Mouse (Mus musculus): ENCODE data around the gene Pank4. TPM values are rescaled to one million over a fixed set of nuclear protein-coding genes. Genes with fewer than 3 reads are reported as not detected.

Gene Pank4
- polyA plus RNA-seq, 1 experiment: 16.7 TPM

DNA sequence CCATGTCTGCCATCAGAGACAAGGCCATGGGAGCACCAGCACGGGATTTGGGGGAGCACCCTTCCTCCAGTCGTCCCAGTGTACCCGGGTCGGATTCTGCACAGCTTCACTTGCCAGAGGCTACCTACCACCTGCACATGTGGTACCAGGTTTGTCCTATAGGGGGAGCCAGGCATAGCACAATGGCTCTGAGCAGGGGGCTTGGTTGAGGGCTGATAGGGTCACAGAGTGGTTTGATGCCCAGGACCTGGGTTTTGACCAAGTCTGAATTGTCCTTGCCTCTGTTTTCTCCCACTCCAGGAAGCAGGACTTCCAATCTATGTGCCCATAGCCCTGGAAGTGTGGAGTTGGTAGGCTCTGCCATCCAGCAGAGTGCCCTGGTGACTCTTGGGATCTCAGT, 38.5 kb upstream of the Pank4 start:
- H3K36me3 ChIP-seq (ENCODE audit: control insufficient read depth, insufficient read depth, low read length): no peaks in the 10 kb centered on the region
- TF ChIP-seq POLR2A (IDR thresholded peaks at IDR 0.05; ENCODE audit: control insufficient read depth, low read depth, low read length) (no peak), CTCF (IDR thresholded peaks at IDR 0.05; ENCODE audit: control insufficient read depth, insufficient read depth, insufficient replicate concordance, low read depth, low read length) (peak; percentile 75; the same call in 1 of the 2 replicates)

GRCm38 (mm10) chr4:154926969-154927898, 36.7 kb upstream of the Pank4 start:
- peak overlapping the region; percentile 7; the same call in 1 of the 2 replicates for H3K4me3 ChIP-seq (ENCODE audit: control insufficient read depth, low read depth, low read length)
- no peaks in the 10 kb centered on the region for H3K4me1 ChIP-seq (ENCODE audit: control insufficient read depth, insufficient read depth, low read length)
- TF ChIP-seq POLR2A (IDR thresholded peaks at IDR 0.05; ENCODE audit: control insufficient read depth, low read depth, low read length): no peak
- no peak for TF ChIP-seq CTCF (IDR thresholded peaks at IDR 0.05; ENCODE audit: control insufficient read depth, insufficient read depth, insufficient replicate concordance, low read depth, low read length)
- H3K27me3 ChIP-seq (ENCODE audit: control insufficient read depth, insufficient read depth, low read length): no peaks in the 10 kb centered on the region
- H3K27ac ChIP-seq (ENCODE audit: control insufficient read depth, insufficient read depth, low read depth, low read length): no peak overlapping the region
- no peaks in the 10 kb centered on the region for H3K36me3 ChIP-seq (ENCODE audit: control insufficient read depth, insufficient read depth, low read length)

More for the DNA sequence above, 38.5 kb upstream of the Pank4 start:
- no peaks in the 10 kb centered on the region for H3K4me1 ChIP-seq (ENCODE audit: control insufficient read depth, insufficient read depth, low read length)
- H3K4me3 ChIP-seq (ENCODE audit: control insufficient read depth, low read depth, low read length): no peak overlapping the region
- H3K27ac ChIP-seq (ENCODE audit: control insufficient read depth, insufficient read depth, low read depth, low read length): no peak overlapping the region
- no peaks in the 10 kb centered on the region for H3K27me3 ChIP-seq (ENCODE audit: control insufficient read depth, insufficient read depth, low read length)

DNA sequence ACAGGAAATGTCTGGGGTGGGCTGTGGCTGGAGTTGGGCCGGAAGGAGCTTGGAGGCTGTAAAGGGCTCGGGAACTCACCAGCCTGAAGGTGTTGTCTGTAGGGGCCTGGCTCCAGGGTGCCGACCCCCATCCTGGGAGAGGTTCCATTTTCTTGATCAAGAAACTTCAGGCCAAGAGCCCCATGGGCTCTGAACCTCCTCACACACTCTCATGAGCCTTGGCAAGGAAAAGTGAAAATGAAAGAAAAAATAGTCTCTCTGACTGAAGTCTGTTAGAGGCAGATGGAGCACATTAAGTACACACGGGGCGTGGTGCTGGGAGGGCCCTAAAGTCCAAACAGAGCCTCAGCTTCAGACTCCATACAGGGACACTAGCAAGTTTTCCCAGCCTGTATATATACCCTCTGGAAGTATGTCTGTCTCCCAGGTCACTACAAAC, 36.0 kb upstream of the Pank4 start:
- no peak overlapping the region for H3K27ac ChIP-seq (ENCODE audit: control insufficient read depth, insufficient read depth, low read depth, low read length)
- no peak for TF ChIP-seq CTCF (IDR thresholded peaks at IDR 0.05; ENCODE audit: control insufficient read depth, insufficient read depth, insufficient replicate concordance, low read depth, low read length)
- H3K36me3 ChIP-seq (ENCODE audit: control insufficient read depth, insufficient read depth, low read length): no peaks in the 10 kb centered on the region
- H3K27me3 ChIP-seq (ENCODE audit: control insufficient read depth, insufficient read depth, low read length): no peaks in the 10 kb centered on the region
- no peaks in the 10 kb centered on the region for H3K4me1 ChIP-seq (ENCODE audit: control insufficient read depth, insufficient read depth, low read length)
- H3K4me3 ChIP-seq (ENCODE audit: control insufficient read depth, low read depth, low read length): peak overlapping the region; percentile 7; the same call in 1 of the 2 replicates

GRCm38 (mm10) chr4:154928395-154929087, 35.4 kb upstream of the Pank4 start, which contains the start of gene Tnfrsf14:
TSS of gene Tnfrsf14 (minus strand) at chr4:154928563.
- Histone ChIP-seq H3K27ac (ENCODE audit: control insufficient read depth, insufficient read depth, low read depth, low read length) (peak within 1 kb of the TSS; percentile 21; the same call in 1 of the 2 replicates), H3K27me3 (ENCODE audit: control insufficient read depth, insufficient read depth, low read length) (no peaks in the 10 kb centered on the region), H3K4me1 (ENCODE audit: control insufficient read depth, insufficient read depth, low read length) (no peaks in the 10 kb centered on the region), H3K4me3 (ENCODE audit: control insufficient read depth, low read depth, low read length) (peak within 1 kb of the TSS; percentile 7; the same call in 1 of the 2 replicates), H3K36me3 (ENCODE audit: control insufficient read depth, insufficient read depth, low read length) (no peaks in the 10 kb centered on the region)
- TF ChIP-seq POLR2A (IDR thresholded peaks at IDR 0.05; ENCODE audit: control insufficient read depth, low read depth, low read length) (no peak), CTCF (IDR thresholded peaks at IDR 0.05; ENCODE audit: control insufficient read depth, insufficient read depth, insufficient replicate concordance, low read depth, low read length) (no peak)

- H3K27ac ChIP-seq (ENCODE audit: control insufficient read depth, insufficient read depth, low read depth, low read length): peak overlapping the region; percentile 21; the same call in 1 of the 2 replicates
Observed at GRCm38 (mm10) chr4:154929088-154929660, 34.7 kb upstream of the Pank4 start.

GRCm38 (mm10) chr4:154933306-154933907, 30.5 kb upstream of the Pank4 start:
- H3K4me3 ChIP-seq (ENCODE audit: control insufficient read depth, low read depth, low read length): no peak overlapping the region
- TF ChIP-seq CTCF (IDR thresholded peaks at IDR 0.05; ENCODE audit: control insufficient read depth, insufficient read depth, insufficient replicate concordance, low read depth, low read length) (no peak), POLR2A (IDR thresholded peaks at IDR 0.05; ENCODE audit: control insufficient read depth, low read depth, low read length) (no peak)
- no peak overlapping the region for H3K27ac ChIP-seq (ENCODE audit: control insufficient read depth, insufficient read depth, low read depth, low read length)
- H3K36me3 ChIP-seq (ENCODE audit: control insufficient read depth, insufficient read depth, low read length): no peaks in the 10 kb centered on the region
- H3K4me1 ChIP-seq (ENCODE audit: control insufficient read depth, insufficient read depth, low read length): no peaks in the 10 kb centered on the region
- no peaks in the 10 kb centered on the region for H3K27me3 ChIP-seq (ENCODE audit: control insufficient read depth, insufficient read depth, low read length)

More at GRCm38 (mm10) chr4:154929088-154929660, 34.7 kb upstream of the Pank4 start:
- H3K27me3 ChIP-seq (ENCODE audit: control insufficient read depth, insufficient read depth, low read length): no peaks in the 10 kb centered on the region
- no peak overlapping the region for H3K4me3 ChIP-seq (ENCODE audit: control insufficient read depth, low read depth, low read length)
- no peak for TF ChIP-seq CTCF (IDR thresholded peaks at IDR 0.05; ENCODE audit: control insufficient read depth, insufficient read depth, insufficient replicate concordance, low read depth, low read length)
- no peak for TF ChIP-seq POLR2A (IDR thresholded peaks at IDR 0.05; ENCODE audit: control insufficient read depth, low read depth, low read length)
- H3K36me3 ChIP-seq (ENCODE audit: control insufficient read depth, insufficient read depth, low read length): no peaks in the 10 kb centered on the region
- H3K4me1 ChIP-seq (ENCODE audit: control insufficient read depth, insufficient read depth, low read length): no peaks in the 10 kb centered on the region
